Mouse (Mus musculus): ENCODE results near the gene Cxcl1.

GRCm38 (mm10) chr5:90919495-90919894 lies 28.5 kb downstream of the Cxcl1 start:
- TF ChIP-seq CTCF (conservative IDR thresholded peaks at IDR 0.05; ENCODE audit: insufficient read depth, insufficient read length, low read depth, low read length) = no peak
- TF ChIP-seq POLR2A (IDR thresholded peaks at IDR 0.05; ENCODE audit: low read depth, low read length) = no peak
